Mouse (Mus musculus): Measurements from ENCODE around the gene Rpl18a.

GRCm38 (mm10) chr8:70907518-70907917 is 10.3 kb upstream of the Rpl18a start:
- TF ChIP-seq CTCF (conservative IDR thresholded peaks at IDR 0.05; ENCODE audit: insufficient read depth, insufficient read length, low read depth, low read length) (no peak), POLR2A (IDR thresholded peaks at IDR 0.05; ENCODE audit: low read depth, low read length) (no peak)

Measured in kidney, adult 2 months (tissue).